Mouse (Mus musculus): ENCODE results near the gene Tmem132c.

DNA sequence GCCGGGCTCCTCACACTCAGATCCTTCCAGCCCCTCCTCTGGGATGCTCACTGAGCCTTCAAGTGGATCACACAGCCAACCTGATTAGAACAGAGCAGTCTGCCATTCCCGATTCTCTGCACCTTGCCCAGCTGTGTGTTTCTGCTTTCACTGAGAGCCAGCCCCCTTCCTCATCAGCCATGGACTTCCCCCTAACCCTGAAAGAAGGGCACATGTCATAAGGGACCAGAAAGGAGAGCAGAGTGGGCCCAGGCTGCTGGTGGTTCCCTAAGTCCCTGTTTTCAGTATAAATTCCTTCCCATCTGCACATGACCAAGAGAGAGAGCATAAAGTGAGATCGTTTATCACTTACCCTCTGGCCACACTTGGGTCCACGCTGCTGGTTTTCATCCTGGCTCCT is 39.6 kb downstream of the Tmem132c start:
- no peak for TF ChIP-seq POLR2A (IDR thresholded peaks at IDR 0.05; ENCODE audit: control insufficient read depth, low read depth, low read length)
- TF ChIP-seq CTCF (IDR thresholded peaks at IDR 0.05; ENCODE audit: control insufficient read depth, insufficient read depth, insufficient replicate concordance, low read depth, low read length), result no peak

All from testis, adult 2 months (tissue).